Mouse (Mus musculus): ENCODE data around the gene Clstn3.
"Not testable (repeated sequence)": the region's sequence is repeated elsewhere in the genome, so short reads cannot be mapped to it uniquely, and the experiment has no call there.

The Clstn3 gene

GRCm38 (mm10) chr6:124448959-124449667 lies 15.5 kb downstream of the Clstn3 start:
- DNase-seq (ENCODE audit: low spot score in 2 of 2): no peak

GRCm38 (mm10) chr6:124448186-124448852 lies 16.3 kb downstream of the Clstn3 start:
- DNase-seq (ENCODE audit: low spot score in 2 of 2): no peak

GRCm38 (mm10) chr6:124447356-124447755 lies 17.2 kb downstream of the Clstn3 start:
- DNase-seq (ENCODE audit: low spot score in 2 of 2): no peak

- DNase-seq (ENCODE audit: low spot score in 2 of 2): no peak
Observed at GRCm38 (mm10) chr6:124446459-124446858, 18.1 kb downstream of the Clstn3 start.

- no peak for DNase-seq (ENCODE audit: low spot score in 2 of 2)
Observed at GRCm38 (mm10) chr6:124446024-124446423, 18.6 kb downstream of the Clstn3 start.

- no peak for DNase-seq (ENCODE audit: low spot score in 2 of 2)
Observed at GRCm38 (mm10) chr6:124443338-124443737, 21.3 kb downstream of the Clstn3 start.

- no peak for DNase-seq (ENCODE audit: low spot score in 2 of 2)
Observed at GRCm38 (mm10) chr6:124436245-124436644, 28.3 kb downstream of the Clstn3 start.

GRCm38 (mm10) chr6:124435173-124435572 lies 29.4 kb downstream of the Clstn3 start:
- no peak for DNase-seq (ENCODE audit: low spot score in 2 of 2)

- DNase-seq (ENCODE audit: low spot score in 2 of 2): no peak
Observed at GRCm38 (mm10) chr6:124433688-124434324, 30.8 kb downstream of the Clstn3 start.

GRCm38 (mm10) chr6:124430784-124431495 lies 33.7 kb downstream of the Clstn3 start:
- DNase-seq (ENCODE audit: low spot score in 2 of 2): no peak

- no peak for DNase-seq (ENCODE audit: low spot score in 2 of 2)
Observed at GRCm38 (mm10) chr6:124430379-124430778, 34.2 kb downstream of the Clstn3 start.

- DNase-seq (ENCODE audit: low spot score in 2 of 2): no peak
Observed at GRCm38 (mm10) chr6:124427791-124428576, 36.6 kb downstream of the Clstn3 start.

GRCm38 (mm10) chr6:124427289-124427688 lies 37.3 kb downstream of the Clstn3 start:
- no peak for DNase-seq (ENCODE audit: low spot score in 2 of 2)

- no peak for DNase-seq (ENCODE audit: low spot score in 2 of 2)
Observed at GRCm38 (mm10) chr6:124426604-124427003, 38.0 kb downstream of the Clstn3 start.

GRCm38 (mm10) chr6:124425523-124425922 lies 39.1 kb downstream of the Clstn3 start:
- no peak for DNase-seq (ENCODE audit: low spot score in 2 of 2)

- DNase-seq (ENCODE audit: low spot score in 2 of 2): not testable (repeated sequence)
Observed at GRCm38 (mm10) chr6:124425042-124425441, 39.6 kb downstream of the Clstn3 start.

GRCm38 (mm10) chr6:124424068-124424498 lies 40.5 kb downstream of the Clstn3 start:
- DNase-seq (ENCODE audit: low spot score in 2 of 2): no peak

- no peak for DNase-seq (ENCODE audit: low spot score in 2 of 2)
Observed at GRCm38 (mm10) chr6:124418686-124419085, 45.9 kb downstream of the Clstn3 start.

- DNase-seq (ENCODE audit: low spot score in 2 of 2): peak; percentile 74 to 88
Observed at GRCm38 (mm10) chr6:124415347-124416088, 49.1 kb downstream of the Clstn3 start.

GRCm38 (mm10) chr6:124414927-124415325 lies 49.7 kb downstream of the Clstn3 start, which contains the start of gene Pex5:
Gene Pex5 (minus strand): TSS chr6:124415067.
- DNase-seq (ENCODE audit: low spot score in 2 of 2): peak; percentile 90 to 93

All from thymus, postnatal 10 days (tissue).